Mouse (Mus musculus) left cerebral cortex, adult 2 months (tissue): ENCODE results near the gene Dnajb12. TPM values are rescaled to one million over a fixed set of nuclear protein-coding genes. Genes with fewer than 3 reads are reported as not detected.
A peak's percentile ranks its signal among the peaks of the same experiment; 100 is the strongest.

ENCODE experiments used
- DNase-seq, 2 experiments: peaks; one replicate each; pipeline ENCODE4 v3.0.0; 2021 to 2022; ENCODE audit warnings: low spot score in 2 of 2, mixed read lengths in 1 of 2; ENCODE audit errors: extremely low spot score in 1 of 2
- H3K27ac ChIP-seq: fragments of 200-600 bp; 2 replicates; pipeline ENCODE4 v1.8.1; 2022
- H3K4me3 ChIP-seq: fragments of 200-600 bp; 2 replicates; pipeline ENCODE4 v1.8.1; 2022
- CTCF ChIP-seq: fragments of 200-600 bp; IDR thresholded peaks from 2 replicates; pipeline ENCODE4 v1.8.1; 2022; ENCODE audit warnings: antibody characterized with exemption, mild to moderate bottlenecking, moderate library complexity
- intact Hi-C: fragments of 180-260 bp; cut with DNase I; formaldehyde crosslinking; loops from one replicate; pipeline ENCODE4 v1.15.1; 2025
- total RNA-seq, 2 experiments: library from RNA; stranded (reverse); gene quantifications; 2 replicates each; pipeline ENCODE4 v1.2.3; 2021

The Dnajb12 gene
- total RNA-seq, 2 experiments from 2014 or later = 50.6 to 52.2 TPM

GRCm38 (mm10) chr10:59947296-59948073 lies 68.1 kb downstream of the Dnajb12 start:
- no peak for TF ChIP-seq CTCF
- DNase-seq = no peak
- no peak overlapping the region for H3K4me3 ChIP-seq
- intact Hi-C loops = no loop called here
- peak overlapping the region; percentile 99 for H3K27ac ChIP-seq

- no peak for TF ChIP-seq CTCF
- Histone ChIP-seq H3K27ac (peak overlapping the region; percentile 99), H3K4me3 (peak overlapping the region; percentile 99)
- no peak for DNase-seq
- intact Hi-C loops = no loop called here
Observed at GRCm38 (mm10) chr10:59948363-59949254, 69.3 kb downstream of the Dnajb12 start.

Other genes with a start within 250 kb of the Dnajb12 start
- gene Micu1, start 177.1 kb upstream of the Dnajb12 start, total RNA-seq = 10 to 100 TPM; 85.2 to 89.9 TPM
- gene Ddit4, start 72.3 kb downstream of the Dnajb12 start, total RNA-seq = 10 to 100 TPM; 46.9 to 71.1 TPM
- gene Ascc1, start 123.2 kb downstream of the Dnajb12 start, total RNA-seq = 10 to 100 TPM; 13.2 to 15.1 TPM
- gene Anapc16, start 123.6 kb downstream of the Dnajb12 start, total RNA-seq = 10 to 100 TPM; 61.5 to 68.6 TPM
- 100 to 1,000 TPM; 541 to 578 TPM for gene Spock2, start 226.7 kb downstream of the Dnajb12 start, total RNA-seq